Mouse (Mus musculus) central nervous system, embryonic 11.5 days (tissue): ENCODE results near the gene Slc30a1. TPM values are rescaled to one million over a fixed set of nuclear protein-coding genes. Genes with fewer than 3 reads are reported as not detected.

Experiments
- polyA plus RNA-seq: library from polyadenylated mRNA; depleted of rRNA; stranded (reverse); fragments of >200 nt; gene quantifications from 2 replicates; pipeline ENCODE4 v1.2.3, GENCODE M21; 2012; rRNA removed

Gene Slc30a1
- polyA plus RNA-seq = 7.9 and 9.4 TPM in 2 replicates

GRCm38 (mm10) chr1:191906571-191907430 is at the start of gene Slc30a1:
Slc30a1 (plus strand) TSS chr1:191906767.

Other genes with a start within 250 kb of the Slc30a1 start
- gene Lpgat1, start 188.9 kb upstream of the Slc30a1 start, polyA plus RNA-seq = 18.9 and 27.9 TPM in 2 replicates
- 25.0 and 37.6 TPM in 2 replicates for gene Nek2, start 85.3 kb upstream of the Slc30a1 start, polyA plus RNA-seq
- 1.1 and 1.4 TPM in 2 replicates for gene Rd3, start 70.6 kb downstream of the Slc30a1 start, polyA plus RNA-seq
- gene Traf5, start 185.8 kb downstream of the Slc30a1 start, polyA plus RNA-seq = 6.7 and 9.4 TPM in 2 replicates
- 20.7 and 37.6 TPM in 2 replicates for gene Rcor3, start 231.3 kb downstream of the Slc30a1 start, polyA plus RNA-seq